Mouse (Mus musculus): ENCODE data around the gene Ttll11.

Ttll11 gene

GRCm38 (mm10) chr2:35979644-35980021, at the start of gene Ttll11:
Ttll11 (minus strand) TSS chr2:35979913.
- peak; percentile 56 for DNase-seq (ENCODE audit: extremely low spot score, low read depth, low spot score)

- no peak for DNase-seq (ENCODE audit: extremely low spot score, low read depth, low spot score)
Observed at GRCm38 (mm10) chr2:36023291-36023690, 43.6 kb upstream of the Ttll11 start.

GRCm38 (mm10) chr2:36021385-36022159, 41.9 kb upstream of the Ttll11 start:
- DNase-seq (ENCODE audit: extremely low spot score, low read depth, low spot score), result peak; percentile 58

DNA sequence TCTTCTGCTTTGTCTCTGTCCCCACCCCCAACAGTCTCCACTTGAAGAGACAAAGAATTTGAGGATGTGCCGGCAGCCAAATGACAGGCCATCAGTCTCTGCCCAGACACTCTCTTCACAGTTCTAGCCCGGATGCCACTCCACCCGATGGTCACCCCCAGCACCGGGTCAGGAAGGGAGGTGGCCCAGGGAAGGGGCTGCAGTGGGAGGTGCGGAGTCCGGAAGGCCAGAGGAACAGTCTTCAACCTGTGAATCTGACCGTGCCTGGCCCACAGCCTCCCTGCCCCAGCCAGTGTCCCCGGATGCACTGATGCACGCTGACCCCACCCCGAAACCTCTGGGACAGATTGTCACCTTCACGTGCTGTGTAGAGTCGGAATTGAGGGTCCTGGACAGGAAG, 33.3 kb upstream of the Ttll11 start:
- DNase-seq (ENCODE audit: extremely low spot score, low read depth, low spot score), result no peak

- no peak for DNase-seq (ENCODE audit: extremely low spot score, low read depth, low spot score)
Observed at GRCm38 (mm10) chr2:36011331-36011825, 31.7 kb upstream of the Ttll11 start.

DNA sequence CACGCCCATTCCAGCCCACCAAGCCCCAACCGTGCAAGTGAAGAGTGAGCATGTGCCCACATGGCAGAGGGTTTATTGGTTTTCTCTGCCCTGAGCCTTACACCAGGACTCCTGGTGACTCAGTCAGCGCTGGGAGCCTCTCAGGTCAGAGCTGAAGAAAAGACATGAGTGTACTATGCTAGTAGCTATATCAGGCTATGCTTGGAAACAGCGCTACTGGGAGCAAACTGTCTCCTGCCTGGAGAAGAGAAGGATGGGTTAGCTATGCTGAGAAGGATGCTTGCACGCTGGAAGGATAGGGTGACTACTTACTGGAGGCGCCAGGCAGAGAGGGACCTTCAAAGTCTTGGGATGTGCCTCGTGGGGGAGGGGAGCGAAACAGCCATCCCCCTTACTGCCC, 30.9 kb upstream of the Ttll11 start:
- DNase-seq (ENCODE audit: extremely low spot score, low read depth, low spot score), result no peak

GRCm38 (mm10) chr2:36009386-36009785, 29.7 kb upstream of the Ttll11 start:
- DNase-seq (ENCODE audit: extremely low spot score, low read depth, low spot score), result peak; percentile 77

DNA sequence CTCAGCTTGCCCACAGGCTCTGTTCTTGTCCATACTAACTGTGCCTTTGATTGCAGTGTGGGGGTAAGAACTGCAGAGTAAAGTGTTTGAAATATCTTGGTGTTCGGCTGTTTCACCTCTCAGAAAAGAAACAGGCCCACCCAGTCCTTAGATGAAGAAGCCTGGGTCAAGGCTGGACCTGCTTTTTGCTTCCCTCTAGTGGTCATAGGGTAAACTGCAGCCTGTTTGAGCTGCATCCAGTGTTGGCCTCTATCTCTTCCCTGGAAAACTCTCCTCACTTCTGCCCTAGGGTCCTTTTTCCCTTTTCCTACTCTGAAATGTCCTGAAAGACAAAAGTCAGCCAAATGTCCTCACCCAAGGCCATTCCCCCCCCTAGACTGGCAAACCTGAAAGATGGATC, 28.4 kb upstream of the Ttll11 start:
- DNase-seq (ENCODE audit: extremely low spot score, low read depth, low spot score), result peak; percentile 54

- no peak for DNase-seq (ENCODE audit: extremely low spot score, low read depth, low spot score)
Observed at GRCm38 (mm10) chr2:36002188-36002587, 22.5 kb upstream of the Ttll11 start.

DNA sequence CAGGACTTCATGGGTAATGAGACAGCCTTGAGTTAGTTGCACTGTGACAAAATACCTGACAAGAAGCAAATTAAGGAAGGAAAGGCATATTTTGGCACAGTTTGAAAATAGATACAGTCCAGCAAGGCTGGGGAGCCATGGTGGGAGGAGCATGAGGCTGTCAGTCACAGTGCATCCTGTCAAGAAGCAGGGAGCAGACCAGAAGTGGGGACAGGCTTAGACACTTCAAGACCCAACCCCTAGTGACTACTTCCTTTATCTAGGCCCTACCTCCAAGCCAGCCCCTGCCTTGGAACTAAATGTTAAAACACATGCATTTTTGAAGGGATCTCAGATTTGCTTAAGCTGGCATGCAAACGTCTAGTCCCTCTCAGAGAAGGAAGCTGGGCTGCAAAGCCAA, 20.7 kb upstream of the Ttll11 start:
- DNase-seq (ENCODE audit: extremely low spot score, low read depth, low spot score), result no peak

DNA sequence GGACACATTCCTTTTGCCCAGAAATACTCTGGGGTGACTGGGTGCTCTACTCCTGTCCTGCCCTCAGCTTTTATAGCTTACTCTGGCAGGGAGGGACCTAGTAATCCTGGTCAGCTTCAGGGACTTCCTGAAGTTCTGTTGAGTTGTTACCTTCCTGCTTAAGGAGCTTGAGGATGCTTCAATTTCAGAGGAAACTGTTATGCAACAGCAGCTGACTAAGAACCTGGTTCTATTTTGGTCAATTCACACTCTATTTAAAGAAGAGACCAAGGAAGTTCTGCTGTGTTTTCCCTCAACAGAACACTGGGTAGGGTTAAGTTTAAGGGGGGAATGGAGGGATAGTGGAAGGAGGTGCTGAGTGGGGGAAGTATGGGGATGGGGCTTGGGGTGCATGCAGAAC, 19.5 kb upstream of the Ttll11 start:
- DNase-seq (ENCODE audit: extremely low spot score, low read depth, low spot score), result no peak

GRCm38 (mm10) chr2:35998416-35998815, 18.7 kb upstream of the Ttll11 start:
- DNase-seq (ENCODE audit: extremely low spot score, low read depth, low spot score), result no peak

GRCm38 (mm10) chr2:35996753-35997152, 17.0 kb upstream of the Ttll11 start:
- no peak for DNase-seq (ENCODE audit: extremely low spot score, low read depth, low spot score)

DNA sequence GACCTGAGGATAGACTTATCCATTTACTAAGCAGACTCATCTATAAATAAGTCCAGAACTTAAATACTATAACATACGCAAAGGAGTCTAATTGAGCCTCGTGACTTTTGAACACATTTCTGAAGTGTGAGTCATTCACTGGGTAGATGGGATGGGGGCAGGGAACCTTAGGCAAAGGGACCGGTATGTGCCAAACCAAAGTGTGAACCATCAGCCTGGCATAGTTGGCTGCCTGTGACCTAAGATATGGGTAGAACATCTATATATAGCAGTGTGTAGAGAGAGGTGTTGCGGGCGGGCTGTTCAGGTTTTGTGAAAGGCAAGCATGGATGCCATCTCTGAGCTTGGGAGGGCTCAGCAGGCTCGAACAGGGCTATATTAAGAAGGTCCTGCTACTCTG, 14.6 kb upstream of the Ttll11 start:
- no peak for DNase-seq (ENCODE audit: extremely low spot score, low read depth, low spot score)

DNA sequence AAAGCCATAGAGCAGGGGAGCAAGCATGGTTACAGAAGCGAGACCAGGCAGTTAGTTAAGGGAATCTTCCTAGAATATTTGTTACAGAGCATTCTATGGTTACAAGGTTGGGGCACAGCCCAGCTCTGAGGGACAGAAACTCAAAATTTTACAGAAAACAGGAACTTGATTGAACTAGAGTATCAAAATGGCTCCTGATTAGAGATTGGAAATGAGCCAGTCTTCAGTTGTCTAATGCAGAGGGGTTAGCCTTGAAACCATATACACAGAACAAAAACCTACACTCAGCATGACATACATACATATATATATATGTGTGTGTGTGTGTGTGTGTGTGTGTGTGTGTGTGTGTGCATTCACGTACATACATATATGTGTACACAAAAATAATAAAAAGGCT, 13.8 kb upstream of the Ttll11 start:
- no peak for DNase-seq (ENCODE audit: extremely low spot score, low read depth, low spot score)

DNA sequence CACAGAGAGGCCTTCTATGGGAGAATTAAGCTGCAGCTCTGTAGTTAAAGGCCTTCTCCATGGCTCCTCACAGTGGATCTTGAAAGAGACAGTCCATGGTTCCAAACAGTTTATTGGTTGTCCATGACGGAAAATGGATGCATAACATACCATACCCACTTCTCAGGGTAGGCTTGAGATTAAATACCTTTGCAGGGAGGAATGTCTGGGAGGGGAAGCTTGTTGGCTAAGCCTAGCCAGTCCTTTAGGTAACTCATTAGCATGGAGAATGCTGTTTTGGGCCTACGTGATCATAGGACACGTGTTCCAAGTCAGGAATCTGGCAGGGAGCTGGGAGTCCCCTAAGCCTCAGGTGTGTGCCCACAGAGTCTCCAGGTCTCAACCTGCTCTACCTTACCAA, 12.5 kb upstream of the Ttll11 start:
- DNase-seq (ENCODE audit: extremely low spot score, low read depth, low spot score), result no peak

GRCm38 (mm10) chr2:35983869-35984268, 4.2 kb upstream of the Ttll11 start:
- peak; percentile 56 for DNase-seq (ENCODE audit: extremely low spot score, low read depth, low spot score)

- DNase-seq (ENCODE audit: extremely low spot score, low read depth, low spot score), result no peak
Observed at GRCm38 (mm10) chr2:35981872-35982271, 2.2 kb upstream of the Ttll11 start.

DNA sequence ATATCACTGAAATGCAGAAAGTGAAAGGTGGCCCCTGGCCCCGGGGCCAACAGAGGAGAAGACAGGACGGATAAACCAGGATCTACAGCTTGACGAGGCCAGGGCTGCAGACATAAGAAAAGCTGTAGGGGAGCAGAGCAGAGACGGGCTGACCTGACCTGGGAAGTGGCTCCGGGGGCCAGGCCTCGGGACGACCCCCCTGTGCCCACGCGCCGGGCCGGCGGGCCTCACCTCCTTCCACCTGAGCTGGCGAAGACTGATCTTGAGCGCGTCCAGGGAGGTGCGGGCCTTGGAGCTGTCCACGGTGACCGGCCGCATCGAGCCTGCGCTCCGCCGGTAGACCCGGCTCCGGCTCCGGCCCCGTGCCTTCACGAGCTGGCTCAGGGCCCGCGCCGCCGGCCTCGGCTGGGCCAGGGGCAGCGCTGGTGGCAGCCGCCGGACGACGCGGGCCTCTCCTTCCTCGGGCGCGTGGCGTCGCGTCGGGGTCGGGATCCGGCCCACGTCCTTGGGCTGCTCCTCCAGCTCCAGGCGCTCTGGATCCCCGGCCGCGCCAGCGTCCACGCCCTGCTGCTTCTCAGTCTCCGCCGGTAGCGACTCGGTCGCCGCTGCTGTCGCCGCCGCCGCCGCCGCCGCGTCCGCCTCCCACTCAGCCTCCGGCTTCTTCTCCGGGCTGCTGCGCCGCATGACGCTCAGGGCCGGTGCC, 621 bp downstream of the Ttll11 start:
- DNase-seq (ENCODE audit: extremely low spot score, low read depth, low spot score), result no peak

GRCm38 (mm10) chr2:35978276-35978933, 1.3 kb downstream of the Ttll11 start:
- no peak for DNase-seq (ENCODE audit: extremely low spot score, low read depth, low spot score)

- DNase-seq (ENCODE audit: extremely low spot score, low read depth, low spot score), result no peak
Observed at GRCm38 (mm10) chr2:35977749-35978148, 2.0 kb downstream of the Ttll11 start.
